In the genomic region with DNA sequence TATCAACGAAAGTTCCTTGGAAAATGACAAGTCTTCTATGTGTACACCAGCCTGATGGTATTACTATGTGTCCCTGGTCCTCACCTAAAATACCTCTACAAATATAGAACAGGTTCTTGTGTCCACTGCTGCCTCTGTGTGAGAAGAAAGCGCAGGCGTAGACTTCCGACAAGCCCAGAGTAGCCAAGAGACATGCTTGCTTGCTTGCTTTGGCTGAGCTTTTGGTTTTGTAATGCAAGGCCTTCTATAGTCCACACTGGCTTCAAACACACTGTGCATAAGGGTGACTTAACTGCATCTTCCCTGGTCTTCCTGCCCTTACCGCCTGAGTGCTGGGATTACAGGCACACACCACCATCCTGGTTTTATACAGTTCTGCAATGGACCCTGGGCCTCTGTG, we compare ENCODE assay signal across 19 mouse cellular contexts.
DNase-seq lines count a peak whose midpoint lies in the region; ATAC-seq lines count a peak whose summit lies in the region.
"Had no signal": no experiment of that assay in that cellular context is flagged by ENCODE, and none has a peak within 500 bp of the region (broad histone marks: within the 10 kb centered on the region; RNA-seq: fewer than 3 reads in every experiment).

No protein-coding gene starts in this region.

- no peaks in the 10 kb centered on the region for H3K9me3 ChIP-seq in limb, embryonic 10.5 days (replicated peaks)

- no peak overlapping the region for H3K27ac ChIP-seq in limb, embryonic 10.5 days

- no peak for DNase-seq in frontal cortex, postnatal 10 days (ENCODE audit: low spot score in 2 of 2)
- DNase-seq in fat pad, adult 2 months (ENCODE audit: extremely low read depth, low read depth, low spot score), result peak; percentile 61
- no peak for DNase-seq in limb, embryonic 10.5 days (ENCODE audit: low spot score)
- DNase-seq: adrenal gland, adult 2 months; adrenal gland, adult 8-10 months; adrenal gland, postnatal 10 days; adrenal gland, postnatal 14 days; adrenal gland, postnatal 25 days; adrenal gland, postnatal 36 days; B cell, adult 2 months; cerebellum, adult 11 months; cerebellum, adult 11-12 months; cerebellum, adult 18-20 months had no signal

- no peaks in the 10 kb centered on the region; the same call in 1 of the 2 replicates for H3K36me3 ChIP-seq in limb, embryonic 10.5 days
- H3K36me3 ChIP-seq: G1E had no signal

- H3K4me1 ChIP-seq in limb, embryonic 10.5 days, result no peaks in the 10 kb centered on the region; the same call in 1 of the 2 replicates

- no peaks in the 10 kb centered on the region for H3K27me3 ChIP-seq in limb, embryonic 10.5 days (ENCODE audit: low read depth, poor library complexity, severe bottlenecking)
- H3K27me3 ChIP-seq: CH12.LX, Patski had no signal

- ATAC-seq in frontal cortex, adult (ENCODE audit: low TSS enrichment), result peak; percentile 78; the same call in 1 of the 2 replicates
- ATAC-seq: activated CD4-positive, CD25-positive, alpha-beta regulatory T cell, adult 4 months; CD4-positive, CD25-positive, alpha-beta regulatory T cell, adult 4 months; Patski had no signal

- no peak overlapping the region for H3K4me3 ChIP-seq in limb, embryonic 10.5 days

- 96% methylated on average over 5 of the region's 5 CpGs for WGBS in limb, embryonic 10.5 days
